Mouse (Mus musculus): ENCODE measurements at regions not wholly inside any gene's neighbourhood (a gene's known extent, or its start where the extent isn't known, plus 50 kb on each side); places are given as distances from the start of the nearest gene placed in this dataset.

DNA sequence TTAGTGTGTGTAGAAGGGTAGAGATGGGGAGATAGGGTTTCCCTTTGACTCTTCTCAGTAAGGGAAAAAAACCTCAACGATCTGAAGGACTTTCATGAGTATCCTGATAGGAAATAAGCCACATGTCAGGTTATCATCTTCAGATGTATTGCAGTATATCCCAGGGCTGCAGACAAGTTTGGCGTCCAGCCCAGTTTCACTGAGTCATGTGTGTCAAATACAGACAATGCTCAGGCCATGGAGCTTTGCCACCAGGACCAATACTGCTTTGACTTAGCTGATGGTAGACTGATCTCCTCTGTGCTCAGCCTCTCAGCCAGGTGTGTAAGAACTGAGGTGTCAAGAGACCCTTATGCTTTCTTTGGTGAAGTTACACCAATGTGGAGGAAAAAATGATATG, 62.9 kb downstream of the Cst10 start:
- no peaks in the 10 kb centered on the region for H3K4me1 ChIP-seq
- no peak overlapping the region for H3K4me3 ChIP-seq
- 86% methylated on average over 2 of the region's 2 CpGs for WGBS
- no peaks in the 10 kb centered on the region for H3K27me3 ChIP-seq (replicated peaks; ENCODE audit: low read depth, poor library complexity, severe bottlenecking)
- H3K9me3 ChIP-seq = no peaks in the 10 kb centered on the region
- H3K27ac ChIP-seq (replicated peaks) = no peak overlapping the region
- no peak for DNase-seq (ENCODE audit: low spot score)
- H3K36me3 ChIP-seq (replicated peaks) = no peaks in the 10 kb centered on the region

DNA sequence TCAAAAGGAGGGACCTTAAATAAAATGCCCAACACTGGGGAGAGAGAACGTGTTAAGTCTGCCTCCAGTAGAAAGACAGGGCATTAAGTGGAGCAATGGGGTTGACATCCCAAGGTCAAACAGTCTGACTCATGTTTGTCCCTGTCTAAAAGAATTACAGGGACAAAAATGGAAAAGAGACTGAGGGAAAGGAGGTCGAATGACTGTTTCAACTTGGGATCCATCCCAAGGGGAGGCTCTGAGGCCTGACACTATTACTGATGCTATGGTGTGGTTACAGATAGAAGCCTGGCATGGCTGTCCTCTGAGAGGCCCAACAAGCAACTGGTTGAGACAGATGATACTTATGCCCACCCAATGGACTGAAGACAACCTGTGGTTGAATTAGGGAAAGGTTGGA, 67.6 kb downstream of the Cst10 start:
- no peaks in the 10 kb centered on the region for H3K27me3 ChIP-seq (replicated peaks; ENCODE audit: low read depth, poor library complexity, severe bottlenecking)
- H3K9me3 ChIP-seq = no peaks in the 10 kb centered on the region
- H3K36me3 ChIP-seq (replicated peaks) = no peaks in the 10 kb centered on the region
- no peak overlapping the region for H3K27ac ChIP-seq (replicated peaks)
- DNase-seq (ENCODE audit: low spot score) = no peak
- no peaks in the 10 kb centered on the region for H3K4me1 ChIP-seq
- H3K4me3 ChIP-seq = no peak overlapping the region
- 74% methylated on average over 2 of the region's 2 CpGs for WGBS

DNA sequence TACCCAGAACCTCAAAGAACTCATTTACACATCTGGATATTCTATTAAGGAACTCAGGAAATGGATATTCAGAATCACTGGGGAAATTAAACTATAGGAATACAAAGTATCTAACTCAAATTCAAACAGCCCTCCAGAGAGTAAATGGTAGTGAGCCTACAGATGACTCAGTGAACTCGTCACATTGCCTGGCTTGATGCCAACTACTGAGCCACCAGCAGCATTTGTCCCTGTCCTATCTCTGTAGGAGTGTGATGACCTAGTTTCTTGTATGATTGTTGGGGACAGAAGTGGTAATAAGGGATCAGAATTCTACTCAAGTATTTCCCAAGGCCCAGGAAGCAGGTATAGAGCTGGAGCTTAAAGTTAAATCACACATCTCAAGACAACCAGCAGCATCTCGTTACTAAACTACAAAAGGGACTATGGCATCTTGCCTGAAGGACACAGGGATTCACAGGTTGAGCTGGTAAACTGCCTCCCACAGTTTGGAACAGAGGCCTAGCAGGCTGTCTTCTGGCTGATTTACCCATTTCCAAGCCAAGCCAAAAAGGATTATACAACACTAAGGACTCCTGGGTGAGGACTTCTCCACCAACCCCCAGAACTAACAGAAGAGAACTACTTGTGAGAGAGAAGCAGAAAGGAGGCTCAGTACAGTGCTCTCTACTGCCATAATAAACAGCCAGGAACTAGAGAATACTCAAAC, 88.6 kb downstream of the Cst10 start:
- no peak for DNase-seq (ENCODE audit: low spot score)
- Histone ChIP-seq H3K27ac (replicated peaks) (no peak overlapping the region), H3K9me3 (no peaks in the 10 kb centered on the region), H3K4me3 (no peak overlapping the region), H3K27me3 (replicated peaks; ENCODE audit: low read depth, poor library complexity, severe bottlenecking) (no peaks in the 10 kb centered on the region), H3K36me3 (replicated peaks) (no peaks in the 10 kb centered on the region), H3K4me1 (no peaks in the 10 kb centered on the region)
- WGBS = 77% methylated on average over 2 of the region's 2 CpGs

DNA sequence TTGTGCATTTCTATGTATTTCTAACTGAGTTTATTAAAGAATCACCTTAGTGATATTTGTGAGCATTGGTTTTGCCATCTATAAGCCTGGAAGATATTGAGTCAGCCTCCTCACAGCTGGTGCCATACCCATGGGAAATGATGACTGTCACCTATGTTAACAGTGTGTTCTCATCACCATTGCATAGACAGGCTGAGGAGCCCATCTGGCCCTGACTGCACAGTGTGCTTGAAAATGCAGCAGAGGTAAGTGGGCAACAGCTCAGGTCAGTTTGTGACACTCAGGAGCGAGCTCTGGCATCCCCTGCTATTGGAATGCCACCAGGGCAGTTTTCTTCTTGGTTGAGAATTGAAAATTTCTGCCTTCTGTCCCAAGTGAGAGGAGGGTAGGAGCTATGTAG, 108.0 kb downstream of the Cst10 start:
- no peak for DNase-seq (ENCODE audit: low spot score)
- no peak overlapping the region for H3K4me3 ChIP-seq
- H3K27ac ChIP-seq (replicated peaks) = no peak overlapping the region
- H3K9me3 ChIP-seq = no peaks in the 10 kb centered on the region
- 83% methylated on average over 1 of the region's 1 CpGs for WGBS
- no peaks in the 10 kb centered on the region for H3K36me3 ChIP-seq (replicated peaks)
- no peaks in the 10 kb centered on the region for H3K4me1 ChIP-seq
- H3K27me3 ChIP-seq (replicated peaks; ENCODE audit: low read depth, poor library complexity, severe bottlenecking) = no peaks in the 10 kb centered on the region

DNA sequence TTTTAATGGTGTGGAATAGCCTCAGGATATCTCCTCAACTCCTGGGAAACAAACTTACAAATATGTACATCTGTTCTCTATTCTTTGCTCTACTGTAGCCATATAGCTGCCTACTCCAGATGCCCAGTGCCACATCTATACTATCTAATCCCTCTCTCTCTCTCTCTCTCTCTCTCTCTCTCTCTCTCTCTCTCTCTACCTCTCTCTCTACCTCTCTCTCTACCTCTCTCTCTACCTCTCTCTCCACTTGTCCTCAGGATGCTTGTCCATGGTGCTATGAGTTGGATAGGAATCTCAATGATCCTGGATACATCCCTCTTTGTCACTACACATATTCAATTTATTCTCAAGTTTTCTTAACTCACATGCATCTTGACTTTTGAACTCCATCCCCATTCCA, 119.6 kb downstream of the Cst10 start:
- no peak overlapping the region for H3K4me3 ChIP-seq
- no peaks in the 10 kb centered on the region for H3K9me3 ChIP-seq
- H3K27ac ChIP-seq (replicated peaks) = no peak overlapping the region
- DNase-seq (ENCODE audit: low spot score) = no peak
- no peaks in the 10 kb centered on the region for H3K27me3 ChIP-seq (replicated peaks; ENCODE audit: low read depth, poor library complexity, severe bottlenecking)
- H3K36me3 ChIP-seq (replicated peaks) = no peaks in the 10 kb centered on the region
- H3K4me1 ChIP-seq = no peaks in the 10 kb centered on the region

DNA sequence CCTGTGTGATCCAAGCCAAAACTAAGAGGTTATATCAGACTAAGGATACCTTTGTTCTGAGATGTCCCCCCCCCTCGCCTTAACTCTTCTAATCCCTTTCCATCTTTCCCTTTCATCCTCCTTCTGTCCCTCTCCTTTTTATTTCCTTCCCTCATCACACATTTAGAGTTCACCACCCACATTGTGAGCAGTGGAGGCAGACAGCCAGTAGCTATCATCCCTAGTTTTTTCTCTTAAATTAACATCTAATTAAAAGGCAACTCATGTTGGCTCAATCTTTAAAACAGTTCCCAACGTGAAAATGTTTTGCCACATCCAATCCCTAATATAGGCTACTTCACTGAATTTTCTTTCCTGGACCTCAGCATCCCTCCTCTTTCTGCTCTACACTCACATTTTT, 138.0 kb downstream of the Cst10 start:
- Histone ChIP-seq H3K36me3 (replicated peaks) (no peaks in the 10 kb centered on the region), H3K27ac (replicated peaks) (no peak overlapping the region), H3K4me1 (no peaks in the 10 kb centered on the region), H3K27me3 (replicated peaks; ENCODE audit: low read depth, poor library complexity, severe bottlenecking) (no peaks in the 10 kb centered on the region), H3K4me3 (no peak overlapping the region), H3K9me3 (no peaks in the 10 kb centered on the region)
- 80% methylated on average over 2 of the region's 2 CpGs for whole genome bisulfite sequencing
- DNase-seq (ENCODE audit: low spot score) = no peak

DNA sequence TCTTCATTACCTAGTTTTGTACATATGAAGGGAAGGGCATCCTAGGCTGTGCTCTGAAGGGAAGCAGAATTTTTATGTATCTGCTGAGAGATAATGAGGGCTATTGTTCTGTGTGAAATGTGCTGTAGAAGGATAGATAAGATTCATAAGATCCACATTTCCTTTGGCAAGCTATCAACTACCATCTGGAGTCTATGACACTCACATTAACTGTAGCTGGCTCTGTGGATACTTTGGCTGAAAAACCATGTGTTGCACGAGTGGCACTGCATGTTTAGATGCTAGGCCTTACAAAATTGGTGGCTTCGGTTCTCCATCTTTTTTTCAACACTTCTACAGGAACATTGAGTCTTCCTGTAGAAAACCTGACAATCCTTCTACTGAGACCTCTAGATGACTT, 140.9 kb downstream of the Cst10 start:
- H3K36me3 ChIP-seq (replicated peaks) = no peaks in the 10 kb centered on the region
- no peaks in the 10 kb centered on the region for H3K27me3 ChIP-seq (replicated peaks; ENCODE audit: low read depth, poor library complexity, severe bottlenecking)
- 75% methylated on average over 2 of the region's 2 CpGs for WGBS
- no peak overlapping the region for H3K27ac ChIP-seq (replicated peaks)
- DNase-seq (ENCODE audit: low spot score) = no peak
- no peaks in the 10 kb centered on the region for H3K4me1 ChIP-seq
- no peaks in the 10 kb centered on the region for H3K9me3 ChIP-seq
- H3K4me3 ChIP-seq = no peak overlapping the region

DNA sequence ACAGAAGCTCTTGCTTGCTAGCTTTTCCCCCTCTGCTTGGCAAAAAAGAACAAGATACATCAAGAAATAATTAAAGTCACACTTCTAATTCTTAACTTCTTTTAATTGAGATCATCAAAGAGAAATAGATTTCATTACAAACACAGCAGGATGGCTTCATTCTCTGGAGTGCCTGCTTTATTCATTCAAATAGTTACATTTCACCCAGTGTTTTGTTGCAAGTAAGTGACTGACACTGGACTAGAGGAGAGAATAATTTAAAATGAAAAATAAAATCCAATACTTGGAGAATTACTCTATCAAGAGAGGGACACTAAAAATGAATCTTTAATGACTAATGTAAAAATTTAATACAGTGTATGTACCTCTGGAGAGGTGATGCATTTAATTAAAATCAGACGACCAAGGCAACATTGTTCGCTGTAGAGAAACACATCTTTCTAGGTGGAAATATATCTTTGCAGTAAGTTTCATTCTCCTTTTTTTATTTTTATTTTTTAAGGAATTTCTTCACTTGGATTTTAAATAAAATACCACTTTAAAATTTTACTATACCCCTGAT, 141.9 kb downstream of the Cst10 start:
- Histone ChIP-seq H3K27ac (replicated peaks) (no peak overlapping the region), H3K27me3 (replicated peaks; ENCODE audit: low read depth, poor library complexity, severe bottlenecking) (no peaks in the 10 kb centered on the region), H3K4me3 (no peak overlapping the region), H3K36me3 (replicated peaks) (no peaks in the 10 kb centered on the region), H3K9me3 (no peaks in the 10 kb centered on the region), H3K4me1 (no peaks in the 10 kb centered on the region)
- 90% methylated on average over 2 of the region's 2 CpGs for WGBS
- DNase-seq (ENCODE audit: low spot score) = no peak

DNA sequence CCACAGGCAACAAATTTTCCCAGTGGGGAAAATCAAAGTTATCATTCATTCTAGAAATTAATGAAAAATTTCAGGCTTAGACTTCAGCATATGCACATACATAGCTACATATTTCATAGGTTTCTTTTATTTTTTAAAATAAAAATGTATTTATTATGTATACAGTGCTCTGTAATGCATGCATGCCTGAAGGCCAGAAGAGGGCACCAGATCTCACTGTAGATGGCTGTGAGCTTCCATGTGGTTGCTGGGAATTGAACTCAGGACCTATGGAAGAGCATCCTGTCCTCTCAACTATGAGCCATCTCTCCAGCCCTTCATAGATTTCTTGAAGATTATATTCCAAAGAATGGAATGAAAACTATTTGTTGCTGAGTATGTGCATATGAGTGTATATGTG, 150.4 kb downstream of the Cst10 start:
- no peaks in the 10 kb centered on the region for H3K9me3 ChIP-seq
- H3K4me3 ChIP-seq = no peak overlapping the region
- no peaks in the 10 kb centered on the region for H3K36me3 ChIP-seq (replicated peaks)
- H3K27ac ChIP-seq (replicated peaks) = no peak overlapping the region
- no peaks in the 10 kb centered on the region for H3K4me1 ChIP-seq
- no peaks in the 10 kb centered on the region for H3K27me3 ChIP-seq (replicated peaks; ENCODE audit: low read depth, poor library complexity, severe bottlenecking)
- no peak for DNase-seq (ENCODE audit: low spot score)

DNA sequence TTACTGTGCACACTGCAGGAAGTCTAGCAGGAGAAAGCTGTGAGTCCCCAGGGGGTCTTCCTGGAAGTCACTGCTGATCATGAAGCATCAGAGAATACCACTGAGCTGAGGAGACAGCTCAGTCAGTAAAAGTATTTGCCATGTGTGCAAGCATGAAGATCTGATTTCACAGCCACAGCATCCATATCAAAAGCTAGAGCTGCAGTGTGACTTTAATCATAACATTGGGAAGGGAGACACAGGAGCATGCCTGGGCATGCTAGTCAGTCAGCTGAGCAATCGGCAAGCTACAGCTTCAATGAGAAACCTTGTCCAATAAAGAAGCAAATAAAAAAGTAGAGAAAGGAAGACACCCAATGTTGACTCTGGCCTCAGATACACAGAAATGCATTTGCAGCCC, 168.9 kb downstream of the Cst10 start:
- DNase-seq (ENCODE audit: low spot score) = no peak
- no peaks in the 10 kb centered on the region for H3K4me1 ChIP-seq
- WGBS = 62% methylated on average over 1 of the region's 1 CpGs
- H3K27ac ChIP-seq (replicated peaks) = no peak overlapping the region
- H3K36me3 ChIP-seq (replicated peaks) = no peaks in the 10 kb centered on the region
- no peak overlapping the region for H3K4me3 ChIP-seq
- no peaks in the 10 kb centered on the region for H3K27me3 ChIP-seq (replicated peaks; ENCODE audit: low read depth, poor library complexity, severe bottlenecking)
- H3K9me3 ChIP-seq = no peaks in the 10 kb centered on the region

DNA sequence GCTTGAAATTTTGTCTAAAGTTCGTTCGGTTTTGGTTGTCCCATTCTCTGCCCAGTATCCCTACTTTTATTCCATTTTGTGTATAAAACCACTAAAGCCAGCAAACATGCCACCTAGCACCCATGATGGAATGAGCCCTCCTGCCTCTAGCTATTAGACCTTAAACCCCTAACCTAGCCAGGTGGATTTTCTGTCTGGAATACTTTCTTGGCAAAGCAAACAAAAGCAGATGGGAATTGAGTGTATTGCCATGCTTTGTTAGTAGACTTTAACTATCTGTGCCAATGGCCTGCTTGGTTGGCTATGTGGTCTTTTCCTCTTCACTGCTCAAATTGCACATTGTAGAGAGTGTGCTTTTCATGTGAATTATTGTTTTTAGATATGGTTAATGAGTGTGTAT, 197.7 kb downstream of the Cst10 start:
- Histone ChIP-seq H3K4me3 (no peak overlapping the region), H3K36me3 (replicated peaks) (no peaks in the 10 kb centered on the region), H3K27me3 (replicated peaks; ENCODE audit: low read depth, poor library complexity, severe bottlenecking) (no peaks in the 10 kb centered on the region), H3K9me3 (no peaks in the 10 kb centered on the region), H3K27ac (replicated peaks) (no peak overlapping the region), H3K4me1 (no peaks in the 10 kb centered on the region)
- DNase-seq (ENCODE audit: low spot score) = no peak
- 89% methylated on average over 2 of the region's 2 CpGs for WGBS

DNA sequence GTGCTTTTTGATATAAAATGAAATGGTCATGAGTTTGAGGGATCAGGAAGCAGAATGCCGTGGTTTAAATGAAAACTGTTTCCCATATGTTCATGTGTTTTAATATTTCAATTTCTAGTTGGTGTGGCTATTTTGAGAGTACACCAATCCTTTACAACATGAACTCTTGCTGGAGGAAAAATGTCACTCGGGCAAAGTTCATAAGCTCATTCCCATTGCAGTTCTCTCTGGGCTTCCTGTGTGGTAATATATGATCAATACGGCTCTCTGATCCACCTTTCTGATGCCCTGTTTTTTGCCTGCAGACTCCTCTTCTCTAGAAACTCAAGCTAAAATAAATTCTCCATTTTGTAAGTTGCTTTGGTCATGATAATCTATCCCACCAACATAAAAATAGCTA, 208.5 kb downstream of the Cst10 start:
- Histone ChIP-seq H3K9me3 (no peaks in the 10 kb centered on the region), H3K27ac (replicated peaks) (no peak overlapping the region), H3K27me3 (replicated peaks; ENCODE audit: low read depth, poor library complexity, severe bottlenecking) (no peaks in the 10 kb centered on the region), H3K36me3 (replicated peaks) (no peaks in the 10 kb centered on the region), H3K4me1 (no peaks in the 10 kb centered on the region), H3K4me3 (no peak overlapping the region)
- DNase-seq (ENCODE audit: low spot score) = no peak
- 86% methylated on average over 3 of the region's 3 CpGs for WGBS

DNA sequence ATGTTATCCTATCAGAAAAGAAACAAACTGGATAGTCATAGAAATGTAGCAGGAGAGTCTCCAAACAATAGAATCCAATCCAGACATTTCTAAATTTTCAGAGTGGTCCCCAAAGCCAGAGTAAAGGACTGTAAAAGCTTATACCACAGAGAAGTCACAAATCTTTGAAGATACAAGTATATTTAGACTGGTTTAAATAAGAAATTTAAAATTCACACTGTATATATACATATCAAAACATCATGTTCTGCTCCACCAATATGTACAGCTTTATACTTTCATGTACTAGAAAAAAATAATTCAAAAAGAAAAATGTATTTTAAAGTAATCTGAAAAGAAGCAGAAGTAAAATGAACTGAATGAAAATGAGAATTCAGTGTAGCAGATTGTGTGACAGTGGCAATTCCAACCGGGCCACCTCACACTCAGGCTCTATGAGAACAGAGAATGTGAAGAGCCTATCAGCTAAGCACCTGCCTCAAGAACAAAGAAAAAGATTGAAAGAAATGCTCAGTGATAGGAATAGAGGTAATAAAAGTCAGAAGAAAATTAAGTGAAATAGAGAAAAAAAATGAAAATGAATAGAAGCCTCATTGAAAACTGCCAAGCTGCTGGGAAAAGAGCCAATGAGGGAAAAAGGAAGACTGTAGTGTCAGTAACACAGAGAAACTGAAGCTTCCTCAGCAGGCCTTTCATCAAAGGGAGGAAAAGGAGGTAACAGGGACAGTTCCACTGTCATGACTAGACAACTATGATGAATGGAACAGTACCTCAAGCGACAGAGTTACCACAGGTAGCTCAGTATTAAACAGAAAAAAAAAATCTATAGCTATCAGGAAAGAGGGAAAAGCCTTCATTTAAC, 209.5 kb downstream of the Cst10 start:
- Histone ChIP-seq H3K27ac (replicated peaks) (no peak overlapping the region), H3K36me3 (replicated peaks) (no peaks in the 10 kb centered on the region), H3K4me1 (no peaks in the 10 kb centered on the region), H3K27me3 (replicated peaks; ENCODE audit: low read depth, poor library complexity, severe bottlenecking) (no peaks in the 10 kb centered on the region), H3K4me3 (no peak overlapping the region), H3K9me3 (no peaks in the 10 kb centered on the region)
- 76% methylated on average over 2 of the region's 2 CpGs for WGBS
- no peak for DNase-seq (ENCODE audit: low spot score)

All from embryonic facial prominence, embryonic 10.5 days (tissue).